Mouse (Mus musculus) frontal cortex, adult 2 months (tissue): Measurements from ENCODE around the gene Sulf2. TPM values are rescaled to one million over a fixed set of nuclear protein-coding genes. Genes with fewer than 3 reads are reported as not detected.

Experiments
- DNase-seq, 2 experiments: peaks; one replicate each; pipeline ENCODE4 v3.0.0; 2022; ENCODE audit warnings: low spot score in 1 of 2; ENCODE audit errors: extremely low spot score in 1 of 2
- polyA plus RNA-seq: library from polyadenylated mRNA; depleted of rRNA; stranded (reverse); fragments of >200 nt; gene quantifications from 2 replicates; pipeline ENCODE4 v1.2.3, GENCODE M21; 2012

The Sulf2 gene
- polyA plus RNA-seq, 1 experiment = 61.0 TPM

- DNase-seq = peak; percentile 86 to 91
Observed at GRCm38 (mm10) chr2:166151510-166152473, 3.7 kb downstream of the Sulf2 start.

DNA sequence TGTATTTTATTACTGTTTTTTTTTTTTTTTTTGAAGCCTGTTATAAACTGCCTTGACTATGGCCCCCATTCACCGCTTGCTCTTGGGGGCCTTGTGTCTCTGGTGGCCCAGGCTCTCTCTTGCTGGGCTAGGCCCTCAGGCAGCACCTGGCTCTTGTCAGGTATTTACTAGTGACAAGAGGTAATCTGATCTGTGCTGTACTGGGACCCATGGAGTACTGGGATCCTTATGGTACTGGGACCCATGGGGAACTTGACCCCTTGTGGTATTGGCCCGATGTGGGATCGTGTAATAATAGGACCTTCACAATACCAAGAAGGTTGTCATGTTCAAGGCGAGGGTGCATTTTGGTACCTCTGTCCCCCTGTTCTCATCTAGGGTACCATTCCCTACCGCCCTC lies 4.9 kb downstream of the Sulf2 start:
- no peak for DNase-seq

DNA sequence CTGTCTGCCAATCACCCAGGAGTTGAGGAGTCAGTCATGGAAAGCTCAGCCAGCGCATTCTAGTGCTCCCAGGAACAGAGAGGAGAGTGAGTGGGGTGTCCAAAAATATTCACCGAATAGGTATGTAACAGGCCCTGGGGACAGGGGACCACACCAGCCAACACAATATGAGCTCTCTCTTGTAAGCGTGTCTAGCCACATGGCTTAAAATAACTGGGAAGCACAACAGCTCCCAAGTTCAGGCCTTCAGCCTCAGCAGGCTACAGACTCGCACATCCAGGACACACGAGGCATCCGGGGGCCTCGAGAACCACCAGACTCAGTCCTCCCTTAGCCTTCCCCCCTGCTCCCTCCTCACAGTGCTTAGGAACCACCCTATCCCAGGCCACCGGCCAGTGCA lies 6.0 kb downstream of the Sulf2 start:
- DNase-seq = no peak

- DNase-seq = no peak
Observed at GRCm38 (mm10) chr2:166148672-166149332, 6.7 kb downstream of the Sulf2 start.

DNA sequence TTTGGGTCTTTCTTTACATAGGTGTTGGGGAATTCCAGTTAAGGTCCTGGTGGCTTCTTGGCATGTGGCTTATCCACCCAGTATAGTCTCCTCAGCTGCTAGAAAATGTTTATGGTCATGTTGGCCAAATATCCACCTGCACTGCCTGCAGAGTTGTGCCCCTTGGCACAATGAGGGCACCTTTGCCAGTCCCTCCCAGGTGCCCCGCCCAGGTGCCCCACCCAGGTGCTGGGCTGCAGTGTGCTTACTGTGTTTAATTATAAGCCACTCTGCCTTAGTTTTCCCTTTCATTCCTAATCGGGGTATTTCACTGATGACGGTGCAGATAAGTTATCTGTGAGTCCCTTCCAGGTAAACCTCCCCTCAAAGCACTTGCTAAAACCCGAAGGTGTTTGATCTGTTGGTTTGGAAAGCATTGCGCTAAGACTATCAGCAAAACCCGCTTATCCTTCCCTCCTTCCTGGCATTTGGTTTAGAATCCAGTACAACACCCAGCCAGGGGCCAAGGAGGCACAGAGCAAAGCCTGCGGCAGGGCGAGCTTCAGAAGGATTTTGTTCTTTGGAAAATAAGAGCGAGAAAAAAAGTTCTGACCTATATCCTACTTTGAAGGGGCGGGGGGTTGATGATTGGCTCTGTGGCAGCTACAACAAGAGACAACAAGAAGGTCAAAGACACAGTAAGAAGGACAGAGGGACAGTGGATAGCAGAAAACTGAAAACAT lies 7.4 kb downstream of the Sulf2 start:
- DNase-seq = no peak

- DNase-seq = no peak
Observed at GRCm38 (mm10) chr2:166146446-166146845, 9.0 kb downstream of the Sulf2 start.

GRCm38 (mm10) chr2:166145031-166145430 lies 10.4 kb downstream of the Sulf2 start:
- DNase-seq = no peak

DNA sequence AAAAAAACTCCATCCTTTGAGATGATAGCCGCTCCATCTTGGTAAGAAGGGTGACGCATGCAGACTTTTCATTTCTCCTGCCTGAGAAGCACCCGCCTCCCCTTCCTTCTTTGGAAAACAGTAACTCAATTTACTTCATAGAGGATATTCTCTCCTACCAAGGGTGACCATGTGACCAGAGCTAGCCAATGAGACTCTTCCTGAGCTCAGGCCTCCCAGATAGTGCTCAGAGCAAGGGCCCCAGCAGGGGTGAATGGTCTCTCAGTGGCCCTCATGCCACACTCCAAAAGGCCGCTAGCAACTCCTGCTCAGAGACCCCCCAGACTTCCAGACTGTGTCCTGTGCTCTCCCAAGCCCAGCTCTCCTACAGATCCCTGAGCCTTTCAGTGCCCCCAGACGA lies 11.6 kb downstream of the Sulf2 start:
- DNase-seq = no peak

GRCm38 (mm10) chr2:166142561-166143112 lies 12.8 kb downstream of the Sulf2 start:
- no peak for DNase-seq

- DNase-seq = no peak
Observed at GRCm38 (mm10) chr2:166141910-166142309, 13.6 kb downstream of the Sulf2 start.

- DNase-seq = no peak
Observed at GRCm38 (mm10) chr2:166141039-166141438, 14.4 kb downstream of the Sulf2 start.

GRCm38 (mm10) chr2:166140427-166140826 lies 15.0 kb downstream of the Sulf2 start:
- peak in 1 of 2 experiments; percentile 61 for DNase-seq

- no peak for DNase-seq
Observed at GRCm38 (mm10) chr2:166138308-166138707, 17.2 kb downstream of the Sulf2 start.

DNA sequence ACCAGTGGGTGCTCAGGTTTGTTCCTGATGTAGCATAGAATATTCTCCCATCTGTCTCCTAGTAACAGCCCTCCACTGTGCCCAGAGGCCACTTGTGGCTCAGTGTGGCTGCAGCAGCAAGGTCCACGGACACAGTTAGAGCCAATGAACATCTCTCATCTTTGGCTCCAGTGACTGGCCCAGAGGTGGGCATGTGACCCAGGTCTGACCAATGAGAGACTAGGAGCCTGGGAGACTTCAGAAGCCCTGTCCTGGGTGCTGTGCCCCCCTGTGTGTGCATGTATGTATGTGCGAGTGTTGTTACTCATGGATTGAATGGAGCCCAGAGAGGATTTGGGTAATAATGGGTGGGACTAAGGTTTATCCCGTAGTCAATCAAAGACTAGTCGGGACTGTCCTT lies 18.0 kb downstream of the Sulf2 start:
- DNase-seq = no peak

DNA sequence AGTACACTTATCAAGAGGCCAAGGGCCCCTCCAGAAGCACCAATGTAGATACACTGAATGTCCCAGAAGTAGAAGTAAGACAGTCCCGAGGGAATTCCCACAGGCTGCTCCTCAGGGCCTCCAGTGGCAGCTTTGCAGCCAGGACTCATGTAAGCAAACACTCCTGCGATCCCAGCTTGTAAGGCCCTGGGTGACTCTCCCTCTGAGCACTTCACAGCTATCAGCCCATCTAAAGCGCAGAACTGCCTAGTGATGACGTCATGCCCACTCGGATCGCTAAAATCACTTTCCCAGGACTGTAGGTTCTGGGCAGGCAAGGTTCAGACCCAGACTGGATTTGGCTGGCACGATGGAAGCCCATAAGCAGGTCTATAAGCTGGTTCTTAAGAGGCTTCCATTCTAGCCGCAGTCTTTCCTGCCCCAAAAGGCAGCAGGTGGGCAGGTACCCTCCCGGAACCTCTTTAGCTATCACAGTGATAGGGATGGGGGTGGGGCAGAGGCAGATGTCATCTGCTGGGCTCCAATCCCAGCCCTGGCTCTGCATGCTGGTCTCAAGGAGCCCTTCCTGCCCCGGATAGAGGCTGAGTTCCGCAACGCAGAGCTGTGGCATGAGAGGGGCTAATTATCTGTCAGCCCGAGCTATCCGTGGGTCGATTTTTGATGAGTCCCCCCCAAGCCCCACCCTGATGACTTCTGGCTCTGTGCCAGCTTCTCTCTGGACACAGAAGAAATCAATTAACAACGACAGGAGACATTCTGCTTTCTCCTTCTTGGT lies 19.6 kb downstream of the Sulf2 start:
- DNase-seq = no peak

DNA sequence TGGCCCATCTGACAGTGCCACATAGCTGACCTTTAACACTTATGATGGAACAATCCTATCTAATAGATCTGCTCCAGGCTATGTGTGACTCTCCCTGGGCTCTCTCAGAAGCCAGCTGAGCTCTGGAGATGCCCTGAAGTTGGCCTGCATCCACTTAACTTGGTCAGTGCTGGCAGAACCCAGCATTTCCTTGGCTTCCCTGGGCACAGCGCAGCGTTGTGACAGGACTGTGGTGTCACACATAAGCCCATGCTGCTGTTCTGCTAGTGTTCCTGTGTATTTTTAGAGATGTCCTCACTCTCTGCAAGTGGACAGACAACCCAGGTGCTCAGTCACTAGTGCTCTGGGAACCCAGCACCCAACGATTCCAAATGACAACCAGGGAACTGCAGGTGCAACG lies 26.7 kb downstream of the Sulf2 start:
- DNase-seq = no peak

- DNase-seq = no peak
Observed at GRCm38 (mm10) chr2:166128032-166128431, 27.4 kb downstream of the Sulf2 start.

GRCm38 (mm10) chr2:166126343-166126742 lies 29.1 kb downstream of the Sulf2 start:
- no peak for DNase-seq

DNA sequence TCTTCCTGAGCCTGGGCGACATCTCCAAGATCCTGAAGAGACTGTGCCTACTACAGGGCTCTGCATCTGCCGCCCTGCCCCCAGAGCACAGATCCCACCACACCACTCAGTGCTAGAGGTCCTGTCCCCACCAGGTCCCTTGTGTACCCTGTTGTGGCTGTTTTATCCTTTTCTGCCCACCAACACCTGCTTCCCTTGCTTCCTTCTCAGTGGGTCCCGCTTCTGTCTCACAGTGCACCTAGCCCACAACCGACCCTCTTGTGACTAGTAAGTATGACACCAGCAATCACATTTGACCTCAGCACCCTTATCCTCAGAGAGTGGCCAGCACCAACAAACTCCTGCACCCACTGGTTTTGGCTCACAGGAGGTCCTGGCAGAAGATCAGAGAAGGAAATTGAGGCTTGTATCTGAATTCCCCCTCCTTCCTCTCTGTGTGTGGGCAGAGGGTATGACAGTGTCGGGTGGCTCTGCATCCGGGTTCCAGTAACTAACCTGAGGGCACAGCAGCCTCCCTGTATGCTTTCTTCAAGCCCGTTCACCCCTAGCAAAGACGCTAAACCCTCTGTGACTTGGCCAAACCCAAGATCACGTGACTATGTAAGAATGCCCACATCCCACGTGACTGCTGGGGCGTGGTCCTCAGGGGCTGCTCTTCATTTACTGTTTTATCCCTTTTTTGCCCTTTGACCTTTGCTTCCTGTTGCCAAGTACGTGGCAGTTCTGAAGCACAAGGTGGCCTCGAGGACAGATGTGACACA lies 29.8 kb downstream of the Sulf2 start:
- no peak for DNase-seq
